Mouse (Mus musculus): ENCODE data around the gene Sinhcaf.

Gene Sinhcaf

DNA sequence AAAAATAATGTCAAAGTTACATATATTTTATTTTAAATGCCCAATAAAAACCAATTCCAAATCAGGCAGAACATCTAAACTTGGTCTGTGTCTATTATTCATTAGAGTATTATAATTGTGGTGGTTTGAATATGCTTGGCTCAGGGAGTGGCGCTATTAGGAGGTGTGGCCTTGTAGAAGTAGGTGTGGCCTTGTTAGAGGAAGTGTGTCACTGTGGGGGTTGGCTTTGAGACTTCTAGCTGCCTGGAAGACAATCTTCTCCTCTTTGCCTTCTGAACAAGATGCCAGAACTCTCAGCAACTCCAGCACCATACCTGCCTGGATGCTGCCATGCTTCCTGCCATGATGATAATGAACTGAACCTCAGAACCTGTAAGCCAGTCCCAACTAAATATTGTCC, 72.4 kb downstream of the Sinhcaf start:
- no peak for DNase-seq (ENCODE audit: low spot score in 2 of 2)

Measured in spleen, postnatal 14 days (tissue).